Mouse (Mus musculus): Measurements from ENCODE around the gene Mta2.

DNA sequence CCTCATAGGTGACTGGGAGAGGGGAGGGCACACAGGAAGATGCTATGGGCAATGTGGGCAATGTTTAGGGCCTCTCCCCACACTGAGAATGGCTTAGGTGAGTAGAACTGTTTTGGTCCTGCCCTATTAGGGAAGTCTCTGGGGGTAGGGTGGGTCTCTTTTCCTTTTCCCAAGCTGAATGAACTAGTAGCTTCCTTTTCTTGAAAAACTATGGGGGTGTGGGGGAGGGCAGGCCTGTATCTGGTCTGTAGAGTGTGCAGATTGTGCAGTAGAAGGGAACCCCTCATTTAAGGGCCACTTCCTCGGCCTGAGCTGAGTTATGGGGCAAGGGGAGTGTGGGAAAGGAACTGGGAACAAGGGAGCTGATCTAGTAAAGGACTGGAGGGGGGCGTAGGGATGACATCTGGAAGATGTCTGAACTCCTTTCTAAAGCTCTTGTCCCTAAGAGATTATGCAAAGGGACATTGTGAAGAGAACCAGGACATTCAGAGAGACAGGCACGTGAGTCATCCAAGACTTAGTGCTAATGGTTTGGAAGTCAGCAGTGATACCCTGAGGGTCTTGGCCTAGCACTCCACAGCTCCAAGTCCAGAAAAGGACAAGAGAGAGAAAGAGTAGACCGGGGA is 49.7 kb downstream of the Mta2 start:
- TF ChIP-seq CTCF (conservative IDR thresholded peaks at IDR 0.05; ENCODE audit: low read length), result no peak
- TF ChIP-seq POU5F1 (IDR thresholded peaks at IDR 0.05; ENCODE audit: borderline replicate concordance, low read length), result no peak

All from E14TG2a.4 (cell line).